Mouse (Mus musculus) embryonic fibroblast, embryonic 13.5 days (primary cell): ENCODE data around the gene Prss38.

Experiments
- CTCF ChIP-seq: IDR thresholded peaks from 2 replicates; pipeline ENCODE4 v1.5.1; 2011; ENCODE audit warnings: mild to moderate bottlenecking, control low read depth, low read length, moderate library complexity, borderline replicate concordance; ENCODE audit not compliant: insufficient read depth
- POLR2A ChIP-seq: IDR thresholded peaks from 2 replicates; pipeline ENCODE4 v1.6.1; 2011; ENCODE audit warnings: low read depth, mild to moderate bottlenecking, control low read depth, low read length, moderate library complexity

DNA sequence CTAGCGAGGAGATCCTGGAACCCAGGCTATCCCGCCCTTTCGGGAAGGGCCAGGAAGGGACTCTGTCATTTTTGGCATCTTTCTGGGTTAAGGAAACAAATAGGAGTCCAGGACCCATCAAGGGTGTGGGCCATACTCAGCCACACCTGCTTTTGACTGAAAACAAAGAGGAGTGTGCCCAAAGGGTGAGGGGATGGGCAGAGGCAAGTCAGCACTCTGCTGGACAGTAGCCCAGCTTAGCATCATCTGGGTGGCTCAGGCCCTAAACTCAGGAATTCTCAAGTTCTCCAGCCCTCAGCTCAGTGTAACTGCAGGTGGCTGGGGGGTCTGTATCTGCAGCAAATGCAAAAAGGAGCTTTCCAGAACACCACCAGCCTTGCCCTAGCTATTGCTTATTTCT is 2.5 kb upstream of the Prss38 start:
- TF ChIP-seq CTCF: no peak
- TF ChIP-seq POLR2A: no peak
